Mouse (Mus musculus): ENCODE measurements around the gene Sirt1.

Sirt1 gene

GRCm38 (mm10) chr10:63336901-63337300, 44.6 kb downstream of the Sirt1 start:
- no peak for DNase-seq (ENCODE audit: low read depth)

- no peak for DNase-seq (ENCODE audit: low read depth)
Measured at GRCm38 (mm10) chr10:63327091-63327490, 54.4 kb downstream of the Sirt1 start.

DNA sequence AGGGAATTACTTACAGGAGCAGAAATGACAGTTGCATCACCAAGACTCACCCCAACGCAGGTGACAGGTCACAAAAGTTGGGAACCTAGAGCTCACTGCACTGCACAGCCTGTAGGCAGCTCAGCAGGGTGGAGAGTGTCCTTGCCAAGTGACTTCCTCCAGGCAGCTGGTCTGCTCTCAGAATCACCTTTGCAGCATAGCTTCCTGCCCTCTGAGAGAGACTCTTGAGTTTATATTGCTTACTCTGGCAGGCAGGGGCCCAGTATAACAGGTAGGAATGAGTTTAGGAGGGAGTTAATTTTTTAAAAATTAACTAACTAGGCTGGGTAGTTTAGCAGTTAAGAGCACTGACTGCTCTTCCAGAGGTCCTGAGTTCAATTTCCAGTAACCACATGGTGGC, 67.8 kb downstream of the Sirt1 start:
- no peak for DNase-seq (ENCODE audit: low read depth)

DNA sequence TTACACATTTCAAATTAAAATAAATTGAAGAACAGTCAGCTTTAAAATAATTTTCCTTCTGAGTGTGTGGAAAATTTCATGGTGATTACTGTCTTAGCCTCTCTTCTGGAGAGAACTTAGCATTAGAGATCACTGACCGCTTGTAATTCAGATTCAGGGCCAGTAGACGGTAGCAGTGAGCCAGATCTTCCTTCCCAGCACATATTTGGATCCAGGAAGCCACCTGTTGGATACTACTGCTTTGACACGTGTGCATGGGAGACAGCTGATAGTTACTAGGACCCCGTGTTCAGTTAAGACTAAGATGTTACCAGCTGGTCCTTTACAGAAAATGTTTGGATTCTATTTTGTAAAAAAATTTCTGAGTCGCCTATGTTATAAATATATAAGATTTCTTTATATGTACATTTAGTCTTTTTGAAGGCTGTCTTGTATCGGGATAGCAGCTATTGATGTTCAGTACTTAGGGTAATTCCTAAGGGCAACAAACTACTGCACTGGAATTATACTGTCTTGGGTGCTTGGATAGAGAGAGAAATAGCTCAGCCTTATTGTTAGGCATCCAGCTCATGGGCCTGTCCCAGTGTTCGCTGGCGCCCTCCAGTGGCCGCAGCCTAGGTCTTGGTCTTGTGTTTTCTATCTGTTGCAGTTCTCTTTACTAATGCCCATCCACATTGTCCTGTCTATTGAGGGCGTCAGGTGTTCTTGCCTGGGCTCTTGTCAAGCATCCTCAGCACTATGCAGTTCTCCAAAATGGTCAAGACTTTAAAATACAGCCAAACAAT, 72.7 kb downstream of the Sirt1 start:
- DNase-seq (ENCODE audit: low read depth) = peak; percentile 40

DNA sequence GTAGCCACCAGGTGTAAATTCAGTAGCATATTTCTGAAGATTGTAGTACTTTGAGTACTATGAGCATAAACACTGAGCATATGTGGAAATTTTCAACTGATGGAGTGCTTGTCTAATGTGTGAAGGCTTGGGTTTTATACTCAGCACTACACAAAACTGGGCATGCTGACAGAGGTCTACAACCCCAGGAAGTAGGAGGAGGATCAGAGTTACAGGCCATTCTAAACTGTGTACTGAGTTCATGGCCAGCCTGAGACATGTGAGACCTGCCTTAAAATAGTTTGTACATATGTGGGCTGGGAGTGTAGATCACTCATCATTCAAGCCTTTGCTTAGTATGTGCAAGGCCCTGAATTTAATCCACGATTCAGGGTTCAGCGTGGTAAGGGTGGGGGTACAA, 79.1 kb downstream of the Sirt1 start:
- DNase-seq (ENCODE audit: low read depth) = no peak

GRCm38 (mm10) chr10:63282846-63283245, 98.7 kb downstream of the Sirt1 start:
- no peak for DNase-seq (ENCODE audit: low read depth)

GRCm38 (mm10) chr10:63282417-63282816, 99.1 kb downstream of the Sirt1 start:
- no peak for DNase-seq (ENCODE audit: low read depth)

DNA sequence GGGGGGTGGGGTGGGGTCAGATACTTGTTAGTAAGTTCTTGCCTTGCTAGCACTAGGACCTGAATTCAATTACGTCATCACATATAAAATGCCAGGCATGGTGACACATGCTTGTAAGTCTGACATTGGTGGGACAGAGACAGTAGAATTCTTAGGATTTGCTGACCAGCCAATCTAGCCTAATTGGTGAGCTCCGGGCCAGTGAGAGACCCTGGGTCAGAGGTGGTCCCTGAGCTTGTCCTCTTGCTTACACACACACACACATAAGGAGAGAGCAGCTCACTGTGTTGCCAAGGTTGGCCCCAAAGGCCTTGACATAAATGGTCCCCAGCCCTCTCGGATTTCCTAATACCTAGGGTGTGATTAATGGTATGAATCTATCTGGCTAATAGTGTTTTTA, 101.7 kb downstream of the Sirt1 start:
- DNase-seq (ENCODE audit: low read depth) = no peak

- DNase-seq (ENCODE audit: low read depth) = no peak
Measured at GRCm38 (mm10) chr10:63277010-63277409, 104.5 kb downstream of the Sirt1 start.

DNA sequence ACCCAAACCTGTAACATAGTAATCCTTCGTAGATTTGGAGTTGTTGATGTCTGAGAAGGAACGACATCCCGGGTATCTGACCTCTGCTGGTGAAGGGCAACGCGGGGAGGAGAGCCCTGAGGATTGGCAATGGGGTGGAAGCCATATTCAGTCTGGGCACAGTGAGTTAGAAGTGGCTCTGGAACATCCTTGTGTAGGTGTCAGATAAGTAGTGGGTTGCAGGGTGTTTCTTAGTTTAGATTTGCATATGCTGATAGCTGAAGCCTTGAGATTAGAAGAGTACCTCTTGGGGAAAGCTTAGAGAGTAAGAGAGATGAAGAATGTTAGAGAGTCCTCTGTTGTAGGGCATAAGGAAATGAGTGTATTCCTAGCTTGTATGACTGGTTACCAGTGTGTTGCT, 108.6 kb downstream of the Sirt1 start:
- DNase-seq (ENCODE audit: low read depth) = no peak

GRCm38 (mm10) chr10:63272401-63272800, 109.1 kb downstream of the Sirt1 start:
- DNase-seq (ENCODE audit: low read depth) = no peak
